8 mouse cellular contexts compared by ENCODE assay signal in genomic region chr7:127364166-127364565, GRCm38 (mm10). TPM values are rescaled to one million over a fixed set of nuclear protein-coding genes. Genes with fewer than 3 reads are reported as not detected.
DNase-seq lines count a peak whose midpoint lies in the region; ATAC-seq lines count a peak whose summit lies in the region.

No protein-coding gene starts in this region.

- peaks cover 33% of the 10 kb centered on the region for H3K27me3 ChIP-seq in hindbrain, embryonic 10.5 days (ENCODE audit: insufficient read depth, poor library complexity, severe bottlenecking)
- 0 out of 2 replicates have a peak, but pooled peaks cover 2% of the 10 kb centered on the region for H3K27me3 ChIP-seq in hindbrain, embryonic 11.5 days (ENCODE audit: control insufficient read depth, insufficient read depth, low read length)
- H3K27me3 ChIP-seq in embryonic facial prominence, embryonic 10.5 days (replicated peaks; ENCODE audit: low read depth, poor library complexity, severe bottlenecking): peaks cover 55% of the 10 kb centered on the region
- peaks cover 4% of the 10 kb centered on the region; the same call in 1 of the 2 replicates for H3K27me3 ChIP-seq in hindbrain, embryonic 15.5 days
- no peaks in the 10 kb centered on the region; the same call in 1 of the 2 replicates for H3K27me3 ChIP-seq in midbrain, embryonic 14.5 days (ENCODE audit: control insufficient read depth, insufficient read depth, low read length)

- 49% methylated on average over 4 of the region's 4 CpGs for WGBS in hindbrain, embryonic 10.5 days
- 55% methylated on average over 4 of the region's 4 CpGs for WGBS in hindbrain, embryonic 11.5 days
- 51% methylated on average over 4 of the region's 4 CpGs for WGBS in embryonic facial prominence, embryonic 10.5 days
- WGBS in hindbrain, embryonic 15.5 days: 42% methylated on average over 4 of the region's 4 CpGs
- 47% methylated on average over 4 of the region's 4 CpGs for WGBS in midbrain, embryonic 14.5 days

- no peak for ATAC-seq in hindbrain, embryonic 11.5 days (ENCODE audit: low FRiP score)
- ATAC-seq in hindbrain, embryonic 15.5 days (ENCODE audit: low FRiP score, low read depth): no peak
- ATAC-seq in midbrain, embryonic 14.5 days (ENCODE audit: low FRiP score, low TSS enrichment): no peak
- ATAC-seq in CD4-positive, CD25-positive, alpha-beta regulatory T cell, adult 4 months: no peak
- no peak for ATAC-seq in erythroblast, adult 5-6 weeks (replicated peaks; ENCODE audit: low FRiP score, poor library complexity, severe bottlenecking)

- no peak overlapping the region for H3K27ac ChIP-seq in hindbrain, embryonic 10.5 days
- no peak overlapping the region for H3K27ac ChIP-seq in hindbrain, embryonic 11.5 days (ENCODE audit: low read depth, low read length)
- no peak overlapping the region for H3K27ac ChIP-seq in embryonic facial prominence, embryonic 10.5 days (replicated peaks)
- H3K27ac ChIP-seq in hindbrain, embryonic 15.5 days (replicated peaks): no peak overlapping the region
- H3K27ac ChIP-seq in midbrain, embryonic 14.5 days (replicated peaks; ENCODE audit: low read depth, low read length): peak overlapping the region; percentile 45; the same call in 1 of the 2 replicates

- no peak overlapping the region for H3K4me2 ChIP-seq in hindbrain, embryonic 11.5 days (replicated peaks; ENCODE audit: low read depth, low read length)
- H3K4me2 ChIP-seq in hindbrain, embryonic 15.5 days: peak overlapping the region; percentile 72
- peak overlapping the region; percentile 60 for H3K4me2 ChIP-seq in midbrain, embryonic 14.5 days (ENCODE audit: low read length)

- no peaks in the 10 kb centered on the region for H3K36me3 ChIP-seq in hindbrain, embryonic 10.5 days
- no peaks in the 10 kb centered on the region for H3K36me3 ChIP-seq in hindbrain, embryonic 11.5 days (ENCODE audit: control insufficient read depth, insufficient read depth, low read length)
- no peaks in the 10 kb centered on the region for H3K36me3 ChIP-seq in embryonic facial prominence, embryonic 10.5 days (replicated peaks)
- H3K36me3 ChIP-seq in hindbrain, embryonic 15.5 days: no peaks in the 10 kb centered on the region
- no peaks in the 10 kb centered on the region for H3K36me3 ChIP-seq in midbrain, embryonic 14.5 days (ENCODE audit: control insufficient read depth, insufficient read depth, low read length)

- no peaks in the 10 kb centered on the region for H3K9me3 ChIP-seq in hindbrain, embryonic 10.5 days
- no peaks in the 10 kb centered on the region for H3K9me3 ChIP-seq in hindbrain, embryonic 11.5 days (ENCODE audit: control insufficient read depth, low read length)
- no peaks in the 10 kb centered on the region for H3K9me3 ChIP-seq in embryonic facial prominence, embryonic 10.5 days
- H3K9me3 ChIP-seq in hindbrain, embryonic 15.5 days: no peaks in the 10 kb centered on the region
- H3K9me3 ChIP-seq in midbrain, embryonic 14.5 days (ENCODE audit: control insufficient read depth, low read length): no peaks in the 10 kb centered on the region

- H3K4me3 ChIP-seq in hindbrain, embryonic 10.5 days: peak overlapping the region; percentile 56
- no peak overlapping the region for H3K4me3 ChIP-seq in hindbrain, embryonic 11.5 days (ENCODE audit: low read depth, low read length)
- peak overlapping the region; percentile 55 for H3K4me3 ChIP-seq in embryonic facial prominence, embryonic 10.5 days
- peak overlapping the region; percentile 38 for H3K4me3 ChIP-seq in hindbrain, embryonic 15.5 days
- peak overlapping the region; percentile 31 for H3K4me3 ChIP-seq in midbrain, embryonic 14.5 days (replicated peaks; ENCODE audit: low read depth, low read length)

- no peak overlapping the region for H3K9ac ChIP-seq in hindbrain, embryonic 11.5 days (ENCODE audit: low read depth, low read length)
- peak overlapping the region; percentile 46; the same call in 1 of the 2 replicates for H3K9ac ChIP-seq in hindbrain, embryonic 15.5 days
- 0 out of 2 replicates have a peak overlapping the region, but pooled peaks have one; percentile 52 for H3K9ac ChIP-seq in midbrain, embryonic 14.5 days (replicated peaks; ENCODE audit: low read length)

- no peak for DNase-seq in hindbrain, embryonic 10.5 days (ENCODE audit: low spot score)
- DNase-seq in hindbrain, embryonic 11.5 days (ENCODE audit: low spot score): no peak
- DNase-seq in embryonic facial prominence, embryonic 10.5 days (ENCODE audit: low spot score): no peak
- DNase-seq in midbrain, embryonic 14.5 days: peak; percentile 39
- no peak for DNase-seq in right cerebral cortex, postnatal 10 days (ENCODE audit: low spot score in 2 of 2)

- H3K4me1 ChIP-seq in hindbrain, embryonic 10.5 days (replicated peaks): peaks cover 17% of the 10 kb centered on the region
- no peaks in the 10 kb centered on the region for H3K4me1 ChIP-seq in hindbrain, embryonic 11.5 days (replicated peaks; ENCODE audit: control insufficient read depth, insufficient read depth, low read length)
- H3K4me1 ChIP-seq in embryonic facial prominence, embryonic 10.5 days: peaks cover 11% of the 10 kb centered on the region
- peaks cover 14% of the 10 kb centered on the region for H3K4me1 ChIP-seq in hindbrain, embryonic 15.5 days (replicated peaks)
- peaks cover 10% of the 10 kb centered on the region; the same call in 1 of the 2 replicates for H3K4me1 ChIP-seq in midbrain, embryonic 14.5 days (ENCODE audit: control insufficient read depth, insufficient read depth, low read length)

RNA-seq across cellular contexts. Expression of gene Zfp747, which starts 11.7 kb away (rescaled TPM):
- 7.9 and 9.5 TPM in 2 replicates for polyA plus RNA-seq in hindbrain, embryonic 10.5 days (2016; fragmentation: Nextera tagmentation; extraction: Ambion mirVana)
- 6.7 and 9.6 TPM in 2 replicates for polyA plus RNA-seq in hindbrain, embryonic 11.5 days (2014; fragmentation: Nextera tagmentation; extraction: Ambion mirVana)
- 9.0 and 9.3 TPM in 2 replicates for polyA plus RNA-seq in embryonic facial prominence, embryonic 10.5 days (2016; fragmentation: Nextera tagmentation; extraction: Ambion mirVana)
- 8.4 and 8.8 TPM in 2 replicates for polyA plus RNA-seq in hindbrain, embryonic 15.5 days (2015; fragmentation: Nextera tagmentation; extraction: Ambion mirVana)
- polyA plus RNA-seq in midbrain, embryonic 14.5 days (2014; fragmentation: Nextera tagmentation; extraction: Ambion mirVana): 7.0 and 7.7 TPM in 2 replicates
- polyA plus RNA-seq in CD4-positive, CD25-positive, alpha-beta regulatory T cell, adult 4 months (2017; shearing (Covaris generic)): 10 to 100 TPM; 12.7 to 17.6 TPM
- total RNA-seq in erythroblast, adult 5-6 weeks (2015; ENCODE audit: low replicate concordance): 0.42 and 1.2 TPM in 2 replicates
- total RNA-seq in erythroblast, adult 5-6 weeks (2017; ENCODE audit: low replicate concordance): 1.0 and 1.3 TPM in 2 replicates

RNA-seq across cellular contexts. Expression of gene Zfp768, which starts 18.8 kb away (rescaled TPM):
- polyA plus RNA-seq in hindbrain, embryonic 10.5 days (2016; fragmentation: Nextera tagmentation; extraction: Ambion mirVana): 18.8 and 20.4 TPM in 2 replicates
- 5.1 and 5.7 TPM in 2 replicates for polyA plus RNA-seq in hindbrain, embryonic 11.5 days (2014; fragmentation: Nextera tagmentation; extraction: Ambion mirVana)
- 19.7 and 20.9 TPM in 2 replicates for polyA plus RNA-seq in embryonic facial prominence, embryonic 10.5 days (2016; fragmentation: Nextera tagmentation; extraction: Ambion mirVana)
- 17.7 and 20.4 TPM in 2 replicates for polyA plus RNA-seq in hindbrain, embryonic 15.5 days (2015; fragmentation: Nextera tagmentation; extraction: Ambion mirVana)
- polyA plus RNA-seq in midbrain, embryonic 14.5 days (2014; fragmentation: Nextera tagmentation; extraction: Ambion mirVana): 5.1 and 12.9 TPM in 2 replicates
- polyA plus RNA-seq in CD4-positive, CD25-positive, alpha-beta regulatory T cell, adult 4 months (2017; shearing (Covaris generic)): not detected
- 1.2 TPM in 1 of 2 replicates, not detected in the other for total RNA-seq in erythroblast, adult 5-6 weeks (2015; ENCODE audit: low replicate concordance)
- 0.94 and 1.5 TPM in 2 replicates for total RNA-seq in erythroblast, adult 5-6 weeks (2017; ENCODE audit: low replicate concordance)

RNA-seq across cellular contexts. Expression of gene 9130019O22Rik, which starts 22.8 kb away (rescaled TPM):
- 5.3 and 6.2 TPM in 2 replicates for polyA plus RNA-seq in hindbrain, embryonic 10.5 days (2016; fragmentation: Nextera tagmentation; extraction: Ambion mirVana)
- 5.4 and 6.2 TPM in 2 replicates for polyA plus RNA-seq in hindbrain, embryonic 11.5 days (2014; fragmentation: Nextera tagmentation; extraction: Ambion mirVana)
- 5.1 and 6.4 TPM in 2 replicates for polyA plus RNA-seq in embryonic facial prominence, embryonic 10.5 days (2016; fragmentation: Nextera tagmentation; extraction: Ambion mirVana)
- polyA plus RNA-seq in hindbrain, embryonic 15.5 days (2015; fragmentation: Nextera tagmentation; extraction: Ambion mirVana): 3.9 and 5.1 TPM in 2 replicates
- 5.3 and 6.9 TPM in 2 replicates for polyA plus RNA-seq in midbrain, embryonic 14.5 days (2014; fragmentation: Nextera tagmentation; extraction: Ambion mirVana)
- 1 to 10 TPM; 7.3 to 9.9 TPM for polyA plus RNA-seq in CD4-positive, CD25-positive, alpha-beta regulatory T cell, adult 4 months (2017; shearing (Covaris generic))
- total RNA-seq in erythroblast, adult 5-6 weeks (2015; ENCODE audit: low replicate concordance): 0.38 TPM in 1 of 2 replicates, not detected in the other
- 1.4 and 1.8 TPM in 2 replicates for total RNA-seq in erythroblast, adult 5-6 weeks (2017; ENCODE audit: low replicate concordance)

RNA-seq across cellular contexts. Expression of gene E430018J23Rik, which starts 29.3 kb away (rescaled TPM):
- polyA plus RNA-seq in hindbrain, embryonic 10.5 days (2016; fragmentation: Nextera tagmentation; extraction: Ambion mirVana): 5.4 and 6.7 TPM in 2 replicates
- polyA plus RNA-seq in hindbrain, embryonic 11.5 days (2014; fragmentation: Nextera tagmentation; extraction: Ambion mirVana): 6.1 and 6.3 TPM in 2 replicates
- polyA plus RNA-seq in embryonic facial prominence, embryonic 10.5 days (2016; fragmentation: Nextera tagmentation; extraction: Ambion mirVana): 4.6 and 5.5 TPM in 2 replicates
- polyA plus RNA-seq in hindbrain, embryonic 15.5 days (2015; fragmentation: Nextera tagmentation; extraction: Ambion mirVana): 5.6 and 6.4 TPM in 2 replicates
- 5.5 and 6.2 TPM in 2 replicates for polyA plus RNA-seq in midbrain, embryonic 14.5 days (2014; fragmentation: Nextera tagmentation; extraction: Ambion mirVana)
- polyA plus RNA-seq in CD4-positive, CD25-positive, alpha-beta regulatory T cell, adult 4 months (2017; shearing (Covaris generic)): 1 to 10 TPM; 3.2 to 5.5 TPM
- not detected in 2 replicates for total RNA-seq in erythroblast, adult 5-6 weeks (2015; ENCODE audit: low replicate concordance)
- total RNA-seq in erythroblast, adult 5-6 weeks (2017; ENCODE audit: low replicate concordance): 0.28 and 3.4 TPM in 2 replicates

RNA-seq across cellular contexts. Expression of gene Zfp764, which starts 42.5 kb away (rescaled TPM):
- 6.6 and 7.1 TPM in 2 replicates for polyA plus RNA-seq in hindbrain, embryonic 10.5 days (2016; fragmentation: Nextera tagmentation; extraction: Ambion mirVana)
- polyA plus RNA-seq in hindbrain, embryonic 11.5 days (2014; fragmentation: Nextera tagmentation; extraction: Ambion mirVana): 6.9 and 8.1 TPM in 2 replicates
- 6.1 and 7.1 TPM in 2 replicates for polyA plus RNA-seq in embryonic facial prominence, embryonic 10.5 days (2016; fragmentation: Nextera tagmentation; extraction: Ambion mirVana)
- polyA plus RNA-seq in hindbrain, embryonic 15.5 days (2015; fragmentation: Nextera tagmentation; extraction: Ambion mirVana): 4.8 and 4.9 TPM in 2 replicates
- polyA plus RNA-seq in midbrain, embryonic 14.5 days (2014; fragmentation: Nextera tagmentation; extraction: Ambion mirVana): 4.6 and 5.7 TPM in 2 replicates
- 1 to 10 TPM; 6.0 to 9.1 TPM for polyA plus RNA-seq in CD4-positive, CD25-positive, alpha-beta regulatory T cell, adult 4 months (2017; shearing (Covaris generic))
- total RNA-seq in erythroblast, adult 5-6 weeks (2015; ENCODE audit: low replicate concordance): 0.19 and 3.6 TPM in 2 replicates
- 2.5 TPM in 1 of 2 replicates, not detected in the other for total RNA-seq in erythroblast, adult 5-6 weeks (2017; ENCODE audit: low replicate concordance)
